Mouse (Mus musculus) small intestine, adult 2 months (tissue): ENCODE measurements at regions not wholly inside any gene's neighbourhood (a gene's known extent, or its start where the extent isn't known, plus 50 kb on each side); places are given as distances from the start of the nearest gene placed in this dataset.

Experiments
- CTCF ChIP-seq: fragments of 200-500 bp; IDR thresholded peaks from 2 replicates; pipeline ENCODE4 v1.5.1; 2012; ENCODE audit warnings: low read depth, mild to moderate bottlenecking, control low read depth, inconsistent platforms, low read length, moderate library complexity, mixed read lengths; ENCODE audit not compliant: insufficient replicate concordance, insufficient read length; ENCODE audit errors: extremely low read depth
- POLR2A ChIP-seq: fragments of 200-500 bp; IDR thresholded peaks from 2 replicates; pipeline ENCODE4 v1.6.1; 2012; ENCODE audit warnings: low read depth, mild to moderate bottlenecking, control low read depth, inconsistent platforms, low read length, moderate library complexity

DNA sequence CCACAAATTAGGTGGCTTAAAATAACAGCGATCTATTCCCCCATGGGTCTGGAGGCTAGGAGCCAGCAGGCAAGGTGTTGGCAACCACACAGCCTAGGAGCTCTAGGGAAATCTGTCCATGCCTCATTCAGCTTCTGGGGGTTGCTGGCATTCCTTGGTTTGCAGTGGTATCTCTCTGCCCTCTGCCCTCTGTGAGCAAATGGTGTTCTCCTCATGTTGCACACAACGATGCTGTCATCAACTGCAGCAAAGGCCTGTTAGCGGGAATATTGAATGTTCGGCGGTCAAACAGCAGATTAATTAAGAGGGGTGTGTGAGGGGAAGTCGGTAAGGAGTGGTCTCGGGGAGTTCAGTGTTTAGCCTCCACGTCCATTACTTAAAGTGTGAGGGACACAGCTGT, 262.7 kb upstream of the Pabpc6 start:
- TF ChIP-seq POLR2A (no peak), CTCF (no peak)
